Mouse (Mus musculus): ENCODE data around the gene Rreb1.
"Not testable (repeated sequence)": the region's sequence is repeated elsewhere in the genome, so short reads cannot be mapped to it uniquely, and the experiment has no call there.

Rreb1 gene

DNA sequence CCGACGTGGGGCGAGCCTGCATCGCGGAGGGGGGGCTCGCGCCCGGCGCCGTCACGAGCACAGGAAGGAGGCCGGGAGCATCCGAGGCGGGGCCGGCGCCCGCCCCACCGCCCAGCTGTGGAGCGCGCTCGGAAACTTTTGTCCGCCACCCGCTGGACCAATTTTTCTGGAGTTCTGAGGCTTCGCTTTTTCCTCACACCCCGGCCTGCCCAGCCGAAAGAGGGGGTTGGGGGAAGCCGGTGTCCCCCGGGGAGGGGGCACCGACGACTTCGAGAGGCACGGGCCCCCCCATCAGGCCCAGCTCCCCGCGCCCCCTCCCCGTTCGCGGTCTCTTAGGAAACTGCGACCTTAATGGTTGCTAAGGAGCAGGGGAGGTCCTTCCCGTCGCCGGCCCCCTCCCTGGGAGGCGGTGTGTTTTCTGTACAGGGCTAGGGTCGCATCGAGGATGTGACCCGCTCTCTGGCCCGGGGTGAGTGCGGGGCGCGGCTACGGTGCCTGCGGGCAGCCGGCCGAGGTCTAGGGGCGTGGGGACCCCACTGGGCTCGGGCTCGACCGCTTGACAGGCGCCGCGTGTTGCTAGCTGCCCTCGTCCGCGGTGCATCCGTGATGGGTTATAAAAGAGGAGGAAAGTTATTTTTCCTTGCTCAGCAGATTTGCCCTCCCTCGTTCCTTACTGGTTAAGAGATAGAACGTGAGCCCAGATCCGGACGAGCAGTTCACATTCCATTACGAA lies 49.2 kb downstream of the Rreb1 start:
- DNase-seq (ENCODE audit: low spot score): peak; percentile 32

DNA sequence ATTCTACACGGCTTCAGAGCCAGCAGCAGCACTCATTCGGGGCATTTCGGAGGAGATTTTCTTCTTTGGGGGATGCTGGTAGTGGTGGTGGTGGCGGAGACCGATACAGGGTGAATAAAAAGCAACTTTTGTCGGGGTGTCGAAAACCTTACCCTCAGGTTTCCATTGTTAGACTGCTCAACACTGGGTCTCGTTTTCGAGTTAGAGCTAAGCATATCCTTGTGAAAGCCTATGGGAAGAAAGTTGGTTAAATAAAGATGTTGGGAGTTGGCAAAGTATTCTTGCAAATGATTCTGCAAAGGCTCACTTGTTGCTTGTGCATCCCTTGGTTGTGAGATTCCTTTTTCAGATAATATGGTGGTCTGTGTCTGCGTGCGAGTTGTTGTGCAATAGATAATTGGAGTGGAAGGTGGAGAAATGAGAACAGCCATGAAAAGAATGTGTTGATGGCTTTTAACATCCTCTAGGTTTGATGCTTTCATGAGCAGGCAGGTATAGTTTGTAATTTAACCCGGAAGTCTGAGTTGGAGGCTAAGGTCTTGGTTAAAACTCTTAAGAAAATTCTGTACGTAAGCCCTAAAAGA lies 49.9 kb downstream of the Rreb1 start:
- no peak for DNase-seq (ENCODE audit: low spot score)

DNA sequence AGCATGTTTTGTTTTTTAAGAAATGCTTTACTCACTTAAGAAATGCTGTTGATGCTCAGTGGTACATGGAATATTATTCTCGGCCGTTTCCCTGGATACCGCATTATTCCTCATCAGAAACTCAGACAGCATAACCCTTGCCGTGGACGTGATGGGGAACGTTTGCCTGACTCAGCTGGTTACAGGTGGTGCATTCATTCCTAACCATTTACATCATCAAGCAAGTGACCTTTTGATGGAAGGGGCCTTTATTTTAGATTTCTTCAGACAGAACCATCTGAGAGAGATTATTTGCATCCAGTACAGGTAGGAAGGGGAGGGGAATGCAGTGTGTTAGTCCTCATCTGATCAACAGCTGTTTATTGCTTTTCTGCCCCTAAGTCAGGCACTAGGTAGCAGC lies 50.7 kb downstream of the Rreb1 start:
- no peak for DNase-seq (ENCODE audit: low spot score)

DNA sequence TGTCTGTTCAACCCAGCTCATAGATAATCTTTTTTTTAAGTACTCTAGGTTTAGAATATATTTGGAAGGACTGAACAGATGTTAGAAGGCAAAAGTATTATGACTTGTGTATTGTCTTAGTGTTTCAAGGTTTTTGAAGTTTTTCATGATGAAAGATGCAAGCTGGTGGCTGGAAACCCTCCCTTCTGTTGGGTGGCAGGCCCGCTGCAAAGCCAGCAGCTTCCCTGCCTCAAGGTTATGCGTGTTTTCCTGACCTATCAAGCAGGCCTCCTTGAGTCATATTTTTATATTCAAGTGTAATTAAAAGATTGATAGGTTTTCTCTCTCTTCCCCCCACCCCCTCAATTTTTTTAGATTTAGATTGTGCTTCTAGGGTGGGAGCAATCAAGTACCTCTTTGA lies 52.1 kb downstream of the Rreb1 start:
- DNase-seq (ENCODE audit: low spot score): no peak

DNA sequence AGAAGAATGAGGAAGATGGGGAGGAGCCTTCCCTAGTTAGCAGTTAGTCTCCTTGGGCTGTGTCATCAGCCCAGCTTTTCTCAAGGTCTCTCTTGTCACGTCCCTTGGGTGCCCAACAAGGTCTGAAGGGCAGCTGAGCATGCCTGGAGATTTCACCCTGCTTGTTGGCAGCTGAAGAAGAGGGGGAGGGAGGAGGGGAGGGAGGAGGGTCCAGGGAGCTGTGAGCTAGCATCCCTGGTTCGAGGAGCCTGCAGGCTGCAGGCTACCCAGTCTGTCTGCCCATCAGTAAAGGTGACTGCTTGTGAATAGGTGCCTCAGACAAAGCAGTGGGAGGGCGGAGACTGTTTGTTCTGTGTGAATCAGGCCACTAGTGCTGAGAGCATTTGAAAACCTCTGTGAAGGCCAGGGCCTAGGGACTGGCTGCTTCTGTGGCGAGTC lies 52.7 kb downstream of the Rreb1 start:
- DNase-seq (ENCODE audit: low spot score): no peak

DNA sequence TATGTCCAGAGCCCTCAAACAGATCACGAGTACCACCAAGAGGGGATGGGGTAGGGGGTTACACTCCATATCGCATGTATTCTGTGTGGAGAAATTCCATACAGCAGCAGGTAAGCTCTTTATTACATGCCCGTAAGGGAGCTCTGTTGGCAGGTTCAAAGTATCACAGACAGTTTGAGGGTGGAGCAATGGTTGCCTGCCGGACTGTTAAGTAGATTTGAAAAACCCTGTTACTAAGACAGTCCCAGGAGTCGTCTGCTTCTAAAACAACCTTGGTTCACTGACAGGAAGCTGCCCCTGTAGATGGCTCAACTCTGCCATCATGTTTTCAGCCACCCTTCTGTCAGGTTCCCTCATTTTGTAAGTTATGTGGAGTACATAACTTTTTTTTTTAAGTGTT lies 54.3 kb downstream of the Rreb1 start:
- DNase-seq (ENCODE audit: low spot score): no peak

DNA sequence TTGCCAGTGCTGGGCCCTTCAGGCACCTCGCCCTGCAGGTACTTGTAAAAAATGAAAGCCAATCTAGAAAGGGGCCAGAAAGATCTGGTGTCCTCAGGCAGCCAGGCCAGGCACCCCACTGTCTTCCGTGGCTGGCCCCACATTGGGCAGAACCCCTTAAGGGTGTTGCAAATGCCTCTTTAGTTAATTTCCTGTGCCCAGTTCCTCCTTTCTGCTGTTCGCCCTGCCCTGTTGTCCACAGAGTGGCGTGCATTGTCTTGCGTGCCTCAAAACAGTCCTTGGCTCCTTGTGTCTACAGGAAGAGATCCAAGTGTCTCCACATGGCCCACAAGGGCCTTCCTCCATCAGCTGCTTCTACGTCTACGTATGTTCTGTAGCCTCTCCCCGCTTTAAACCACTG lies 55.3 kb downstream of the Rreb1 start:
- no peak for DNase-seq (ENCODE audit: low spot score)

DNA sequence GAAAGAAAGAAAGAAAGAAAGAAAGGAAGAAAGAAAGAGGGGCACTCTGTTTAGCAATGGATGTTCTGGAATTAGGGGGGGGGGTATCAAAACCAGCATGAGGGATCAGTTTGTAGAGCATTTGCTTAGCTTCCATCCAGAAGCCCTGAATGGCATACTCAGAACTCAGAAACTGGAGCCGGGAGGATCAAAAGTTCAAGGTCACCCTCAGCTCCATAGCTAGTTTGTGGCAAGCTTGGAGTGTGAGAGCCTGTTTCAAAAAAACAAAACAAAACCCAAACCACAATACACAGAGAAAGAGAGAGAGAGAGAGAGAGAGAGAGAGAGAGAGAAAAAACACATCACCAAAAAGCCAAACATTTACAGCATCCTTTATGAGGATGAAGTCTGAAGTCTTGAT lies 57.1 kb downstream of the Rreb1 start:
- DNase-seq (ENCODE audit: low spot score): no peak

DNA sequence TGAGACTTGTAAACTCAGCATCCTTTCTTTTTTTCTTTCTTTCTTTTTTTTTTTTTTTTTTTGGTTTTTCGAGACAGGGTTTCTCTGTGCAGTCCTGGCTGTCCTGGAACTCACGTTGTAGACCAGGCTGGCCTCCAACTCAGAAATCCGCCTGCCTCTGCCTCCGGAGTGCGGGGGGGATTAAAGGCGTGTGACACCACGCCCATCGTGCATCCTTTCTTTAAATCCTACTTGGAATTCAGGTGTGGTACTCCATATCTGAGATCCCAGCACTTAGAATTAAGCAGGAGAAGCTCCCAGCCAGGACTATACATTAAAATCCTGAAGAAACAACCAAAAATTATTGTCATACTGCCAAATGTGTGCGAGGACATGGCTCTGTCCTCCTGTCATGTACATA lies 57.6 kb downstream of the Rreb1 start:
- DNase-seq (ENCODE audit: low spot score): not testable (repeated sequence)

DNA sequence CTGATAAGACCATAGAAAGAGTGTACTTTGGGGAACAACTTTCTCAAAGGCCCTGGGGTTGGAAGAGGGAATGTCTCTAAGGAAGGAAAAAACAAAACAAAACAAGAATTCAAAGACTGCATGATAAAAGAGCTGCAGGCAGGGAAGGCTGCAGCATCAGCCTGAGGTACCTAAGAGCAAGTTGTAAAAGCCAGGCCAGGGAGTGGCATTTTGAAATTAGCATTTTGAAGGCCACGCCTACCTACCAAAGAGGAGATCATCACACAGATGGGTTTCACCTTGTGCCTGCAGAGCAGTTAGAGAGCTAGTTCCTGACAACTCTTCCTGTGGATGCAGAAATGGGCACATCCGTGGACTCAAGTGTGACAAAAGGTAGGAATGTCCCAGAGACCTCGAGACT lies 59.2 kb downstream of the Rreb1 start:
- no peak for DNase-seq (ENCODE audit: low spot score)

DNA sequence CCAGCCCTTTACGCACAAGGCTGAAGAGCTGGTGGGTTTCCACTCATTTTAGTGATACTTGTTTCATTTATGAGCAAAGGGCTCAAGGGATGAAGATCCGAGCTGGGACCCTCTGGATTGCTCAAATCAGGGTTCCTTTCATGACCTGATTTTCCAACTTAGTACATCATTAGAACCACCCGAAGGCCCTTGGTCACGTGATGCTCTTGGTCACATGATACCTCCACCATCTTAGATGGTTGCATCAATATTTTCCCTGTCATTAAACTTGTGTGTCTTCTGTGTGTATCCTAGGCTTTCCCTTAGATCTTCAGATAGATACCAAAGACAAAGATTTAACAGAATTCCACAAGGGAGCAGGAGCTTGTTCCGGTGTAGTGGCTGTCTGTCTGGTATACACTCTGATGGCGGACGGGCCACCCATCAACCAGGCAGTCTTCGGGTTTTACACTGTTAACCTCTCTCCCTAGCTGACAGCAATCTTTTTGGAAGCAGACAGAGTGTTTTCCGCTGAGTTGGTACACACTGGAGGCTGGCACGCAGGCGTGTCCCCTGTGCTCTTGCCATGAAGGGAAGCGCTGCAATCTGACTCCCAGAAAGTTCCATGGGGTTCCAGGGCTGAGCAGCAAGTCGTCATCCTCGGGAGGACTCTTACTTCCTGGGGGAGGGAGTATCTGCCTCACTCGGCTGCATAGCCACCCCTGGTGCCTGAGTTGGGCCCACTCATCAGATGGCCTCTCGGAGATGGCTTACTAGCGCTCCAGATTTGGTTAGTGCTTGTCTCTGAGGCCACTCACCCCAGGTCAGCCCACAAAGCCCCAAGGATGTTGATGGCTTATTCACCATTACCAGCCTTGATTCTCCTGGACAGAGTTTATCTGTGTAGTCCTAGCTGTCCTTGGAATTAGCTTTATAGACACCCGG lies 60.3 kb downstream of the Rreb1 start:
- DNase-seq (ENCODE audit: low spot score): no peak

DNA sequence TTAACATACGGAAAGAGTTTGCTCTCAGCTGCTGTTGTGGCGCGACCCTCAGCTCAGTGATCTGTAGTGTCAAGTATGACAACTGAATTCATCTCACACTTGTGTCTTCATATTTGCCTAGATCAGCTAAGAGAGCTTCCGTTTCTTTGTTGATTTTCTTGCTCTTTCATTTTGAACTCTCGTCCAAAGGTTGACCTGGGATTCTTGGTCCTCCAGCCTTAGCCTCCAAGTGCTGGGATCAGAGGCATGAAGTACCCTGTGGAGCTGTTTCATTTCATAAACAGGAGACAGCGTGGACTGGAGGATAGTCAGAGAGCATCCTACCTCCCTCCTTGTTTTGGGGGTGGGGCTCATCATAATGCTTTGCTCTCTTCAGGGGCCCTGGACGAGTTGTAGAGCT lies 65.0 kb downstream of the Rreb1 start:
- DNase-seq (ENCODE audit: low spot score): no peak

DNA sequence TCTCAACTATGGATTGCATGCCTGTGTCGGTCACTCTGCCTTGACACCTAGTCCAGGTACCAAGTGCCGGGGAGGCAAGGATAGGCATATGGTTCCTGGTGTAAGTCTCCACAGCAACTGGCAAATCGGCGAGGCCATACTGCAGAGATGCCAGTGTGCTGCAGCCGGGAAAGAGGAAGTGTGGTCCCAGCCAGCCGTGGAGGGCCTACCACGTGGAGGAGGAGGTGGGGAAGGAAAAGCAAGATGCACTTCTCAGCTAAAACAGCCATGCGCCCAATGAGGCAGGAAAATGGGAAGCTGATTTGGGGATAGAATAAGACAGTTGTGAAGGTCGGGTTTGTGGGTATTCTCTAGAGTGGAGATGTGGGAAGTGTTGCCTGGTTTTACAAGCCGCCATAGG lies 65.6 kb downstream of the Rreb1 start:
- no peak for DNase-seq (ENCODE audit: low spot score)

DNA sequence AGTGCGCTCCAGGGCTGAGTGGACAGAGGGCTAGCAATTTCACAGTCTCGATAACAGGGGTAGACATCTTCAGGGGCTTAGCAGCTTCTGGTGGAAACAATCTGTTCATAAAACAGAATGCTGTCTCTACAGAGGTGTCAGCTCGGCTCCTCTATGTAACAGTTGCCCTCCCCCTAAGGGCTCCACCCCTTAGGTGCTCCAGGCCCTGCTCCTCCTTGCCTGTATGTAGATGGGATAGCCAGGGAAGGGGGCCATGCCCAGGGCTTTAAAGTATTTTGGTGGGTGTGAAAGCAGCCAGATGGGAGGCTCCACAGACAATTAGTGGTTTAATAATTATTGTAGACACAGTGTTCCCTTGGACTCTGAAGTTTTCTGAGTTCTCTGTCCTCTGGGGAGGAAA lies 67.0 kb downstream of the Rreb1 start:
- DNase-seq (ENCODE audit: low spot score): no peak

DNA sequence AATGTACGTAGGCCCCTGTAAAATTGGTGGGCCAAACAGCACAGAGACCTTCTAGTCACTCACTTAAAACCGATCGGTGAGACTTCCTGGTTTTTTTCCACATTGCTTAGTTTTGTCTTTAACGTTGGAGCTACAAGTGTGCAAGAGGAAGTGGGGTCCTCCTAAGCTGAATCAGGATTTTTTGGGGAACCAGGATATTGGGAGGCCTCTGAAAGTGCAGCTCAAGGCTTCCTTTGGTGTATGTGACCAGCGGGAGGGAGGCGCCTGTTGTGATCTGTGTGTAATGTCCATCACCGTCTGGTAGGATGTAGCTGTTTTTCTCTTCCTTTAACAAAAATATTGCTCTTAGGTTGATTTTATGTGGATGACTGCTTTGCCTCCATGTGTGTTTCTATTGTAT lies 67.4 kb downstream of the Rreb1 start:
- DNase-seq (ENCODE audit: low spot score): no peak

DNA sequence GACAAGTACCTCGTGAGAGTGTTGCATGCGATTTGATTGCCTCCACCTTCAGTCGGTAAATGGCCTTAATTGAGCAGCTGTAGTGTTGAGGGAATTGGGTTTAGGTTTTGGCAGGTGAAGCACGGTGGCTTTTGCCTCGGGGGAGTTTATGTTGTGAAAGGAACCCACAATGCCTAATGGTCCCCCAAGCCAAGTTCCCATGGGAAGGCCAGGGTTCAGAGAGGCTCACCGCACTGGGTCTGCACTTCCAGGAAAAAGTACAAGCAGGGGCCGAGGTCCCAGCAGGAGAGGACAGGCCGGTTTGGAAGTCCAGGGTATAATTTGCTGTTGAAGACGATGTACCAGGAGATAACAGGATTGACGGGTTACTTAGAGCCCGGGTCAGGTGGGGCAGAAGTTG lies 68.3 kb downstream of the Rreb1 start:
- no peak for DNase-seq (ENCODE audit: low spot score)

DNA sequence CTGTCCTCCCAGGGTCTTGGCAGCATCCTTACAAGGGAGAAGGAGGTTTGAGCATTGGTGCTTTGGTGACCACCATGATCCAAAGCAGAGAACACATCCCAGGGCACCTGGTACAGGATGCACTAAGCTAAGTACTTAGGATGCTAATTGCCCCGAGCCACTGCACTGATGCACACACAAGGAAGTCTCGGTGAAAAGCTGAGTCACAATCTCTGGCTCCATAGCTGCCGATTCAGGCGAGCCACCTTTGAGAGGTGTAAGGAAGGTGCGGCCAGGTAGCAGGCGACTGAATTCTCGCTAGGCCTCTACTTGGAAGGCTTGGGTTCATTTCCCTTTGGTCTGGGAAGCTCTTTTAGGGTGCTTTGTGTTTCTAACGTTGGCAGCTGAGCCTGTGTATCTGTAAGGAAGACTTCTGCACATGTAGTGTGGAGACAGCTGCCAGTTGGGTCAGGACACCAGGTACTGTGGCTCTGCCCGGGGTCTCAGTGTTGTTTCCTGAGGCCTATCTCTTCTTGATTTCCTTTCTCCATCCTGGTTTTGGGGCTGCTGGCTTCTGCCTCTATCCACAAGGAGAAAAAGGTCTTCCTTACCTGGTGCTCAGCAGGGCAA lies 68.9 kb downstream of the Rreb1 start:
- no peak for DNase-seq (ENCODE audit: low spot score)

DNA sequence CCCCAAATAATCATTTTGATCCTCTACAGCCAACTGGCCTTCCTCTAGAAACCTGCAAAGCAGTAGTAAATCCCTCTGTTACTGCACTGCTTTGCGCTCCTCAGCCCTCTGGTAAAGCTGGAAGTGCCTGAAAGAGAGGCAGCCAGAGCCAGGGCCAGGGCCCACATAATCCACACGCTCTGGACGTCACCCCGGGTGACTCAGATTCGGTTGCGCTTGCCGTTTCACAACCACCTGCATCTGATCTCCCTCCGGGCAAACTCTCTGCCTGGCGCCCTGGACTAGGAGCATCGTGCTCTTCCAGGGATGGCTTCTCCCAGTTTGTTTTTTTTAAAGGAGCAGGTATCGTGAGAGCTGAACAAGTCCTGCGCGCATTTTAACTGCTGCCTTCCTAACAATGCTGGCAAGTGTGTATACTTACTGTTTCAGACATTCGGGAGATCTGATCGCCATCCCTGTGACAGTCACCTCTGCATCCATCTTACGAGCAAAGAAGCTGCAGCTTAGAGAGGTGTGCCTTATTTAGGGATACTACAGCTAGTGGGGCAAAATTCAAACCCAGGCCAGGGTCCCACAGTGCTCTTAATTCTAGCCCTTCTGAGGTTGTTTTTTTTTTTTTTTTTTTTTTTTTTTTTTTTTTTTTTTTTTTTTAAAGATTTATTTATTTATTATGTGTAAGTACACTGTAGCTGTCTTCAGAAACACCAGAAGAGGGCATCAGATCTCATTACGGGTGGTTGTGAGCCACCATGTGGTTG lies 69.6 kb downstream of the Rreb1 start:
- no peak for DNase-seq (ENCODE audit: low spot score)

DNA sequence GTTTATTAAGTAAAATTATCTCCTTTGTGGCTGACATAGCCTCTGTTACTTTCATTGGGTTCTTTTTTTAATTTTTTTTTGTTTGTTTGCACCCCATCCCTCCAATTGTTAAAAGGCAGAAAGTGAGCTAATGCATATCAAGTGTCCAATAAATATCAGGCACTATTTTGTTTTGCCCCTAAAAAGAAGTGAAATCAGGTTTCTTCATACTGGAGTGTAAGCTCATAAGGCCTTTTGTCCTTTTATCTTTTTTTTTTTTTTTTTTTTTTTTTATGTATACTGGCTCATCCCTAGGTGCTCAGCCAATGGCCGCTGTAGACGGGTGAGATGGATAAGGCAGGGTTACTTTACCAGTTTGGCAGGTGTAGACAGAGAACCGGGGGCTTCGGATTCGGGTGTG lies 70.2 kb downstream of the Rreb1 start:
- DNase-seq (ENCODE audit: low spot score): no peak

DNA sequence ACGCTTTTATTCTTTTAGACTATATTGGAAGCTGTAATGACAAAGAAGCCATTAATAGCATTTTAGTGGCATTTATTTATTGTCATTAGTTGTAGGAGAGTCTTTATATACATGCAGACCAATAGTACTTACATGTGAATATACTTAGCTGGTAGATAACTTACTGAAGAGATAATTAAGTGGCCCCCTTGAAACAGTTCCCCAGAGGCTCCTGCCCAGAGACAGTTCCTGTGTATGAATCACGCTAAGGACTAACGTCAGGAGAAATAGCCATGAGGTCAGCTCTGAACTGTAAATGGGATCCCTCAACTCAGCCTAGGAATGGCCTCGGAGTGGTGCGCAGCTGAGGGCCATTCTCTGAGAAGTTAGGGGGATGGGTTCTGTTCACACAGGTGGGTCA lies 73.4 kb downstream of the Rreb1 start:
- no peak for DNase-seq (ENCODE audit: low spot score)

DNA sequence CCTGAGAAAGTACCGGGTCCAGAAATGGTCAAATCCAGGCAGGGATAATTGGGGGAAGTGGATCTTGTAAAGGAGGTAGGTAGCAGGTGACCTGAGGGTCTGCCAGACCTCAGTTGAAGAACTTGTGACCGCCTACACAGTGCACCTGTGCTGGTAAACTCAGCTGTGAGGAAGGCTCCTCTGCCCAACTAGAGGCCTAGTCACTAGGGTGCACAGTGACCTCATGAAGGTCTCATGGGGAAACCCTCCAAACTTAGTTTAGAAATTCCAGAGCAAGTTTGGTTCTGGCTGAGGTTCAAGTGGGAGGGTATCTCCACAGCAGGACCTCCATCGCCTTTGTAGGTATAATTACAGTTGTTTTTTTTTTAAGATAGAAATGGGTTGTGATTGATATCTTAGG lies 74.7 kb downstream of the Rreb1 start:
- DNase-seq (ENCODE audit: low spot score): no peak

DNA sequence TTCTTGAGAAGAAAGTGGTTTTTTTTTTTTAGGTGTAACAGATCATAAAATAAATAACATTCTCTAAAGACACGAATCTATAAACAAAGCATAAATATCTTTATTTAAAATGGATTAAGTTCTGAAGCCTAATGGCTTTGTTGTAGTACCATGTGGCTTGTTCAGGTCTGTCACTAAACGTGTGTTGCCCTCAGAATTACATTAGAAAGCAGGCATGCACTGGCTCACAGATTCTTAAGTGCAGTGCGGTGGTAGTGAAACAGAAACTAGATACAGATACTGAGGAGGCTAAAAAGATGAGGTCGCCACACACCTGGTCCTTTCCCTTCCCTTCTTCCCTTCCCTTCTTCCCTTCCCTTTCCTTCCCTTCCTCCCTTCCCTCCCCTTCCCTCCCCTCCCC lies 75.2 kb downstream of the Rreb1 start:
- DNase-seq (ENCODE audit: low spot score): no peak
